Comparison of ENCODE assay signal across 22 mouse cellular contexts in genomic region chr13:114681887-114682286, GRCm38 (mm10).
A peak's percentile ranks its signal among the peaks of the same experiment; 100 is the strongest.
DNase-seq lines count a peak whose midpoint lies in the region; ATAC-seq and TF ChIP-seq lines count a peak whose summit lies in the region.
"Had no signal": no experiment of that assay in that cellular context is flagged by ENCODE, and none has a peak within 500 bp of the region (broad histone marks: within the 10 kb centered on the region; RNA-seq: fewer than 3 reads in every experiment).

No protein-coding gene starts in this region.

- peaks cover 11% of the 10 kb centered on the region for H3K4me1 ChIP-seq in heart, embryonic 13.5 days
- H3K4me1 ChIP-seq in MEL (ENCODE audit: control insufficient read depth in 1 of 2, insufficient read depth in 2 of 2, low read length in 2 of 2), result peaks cover 0 to 16% of the 10 kb centered on the region in 2 experiments; a peak in 3 of 4 replicates
- no peaks in the 10 kb centered on the region for H3K4me1 ChIP-seq in hindbrain, embryonic 13.5 days (replicated peaks)
- H3K4me1 ChIP-seq: embryonic facial prominence, embryonic 13.5 days; forebrain, embryonic 12.5 days; hindbrain, embryonic 12.5 days had no signal

- intact Hi-C loops in heart, postnatal 10 days (cut with DNase I), result no loop called here

- no peaks in the 10 kb centered on the region for H3K36me3 ChIP-seq in heart, embryonic 13.5 days
- peaks cover 0 to 7% of the 10 kb centered on the region in 2 experiments; a peak in 2 of 4 replicates for H3K36me3 ChIP-seq in MEL (ENCODE audit: control insufficient read depth in 1 of 2, insufficient read depth in 2 of 2, low read length in 2 of 2)
- no peaks in the 10 kb centered on the region for H3K36me3 ChIP-seq in hindbrain, embryonic 13.5 days
- H3K36me3 ChIP-seq: embryonic facial prominence, embryonic 13.5 days; forebrain, embryonic 12.5 days; G1E; hindbrain, embryonic 12.5 days had no signal

- H3K79me2 ChIP-seq in MEL (ENCODE audit: control insufficient read depth, insufficient read depth, low read length, poor library complexity), result no peaks in the 10 kb centered on the region

- 57% methylated on average over 4 of the region's 4 CpGs for WGBS in heart, embryonic 13.5 days
- 86% methylated on average over 4 of the region's 4 CpGs for WGBS in hindbrain, embryonic 13.5 days

- no peak for ATAC-seq in heart, embryonic 13.5 days (ENCODE audit: extremely low read depth, insufficient number of reproducible peaks, low FRiP score, low TSS enrichment)
- ATAC-seq in common myeloid progenitor, adult 5-6 weeks (replicated peaks; ENCODE audit: low read depth, poor library complexity, severe bottlenecking), result peak; percentile 72
- ATAC-seq in megakaryocyte-erythroid progenitor cell, adult 5-6 weeks (replicated peaks; ENCODE audit: low FRiP score, low TSS enrichment, poor library complexity, severe bottlenecking), result peak; percentile 13; the same call in 1 of the 2 replicates
- no peak for ATAC-seq in hindbrain, embryonic 13.5 days (ENCODE audit: low FRiP score)
- ATAC-seq: activated CD4-positive, CD25-positive, alpha-beta regulatory T cell, adult 4 months; CD4-positive, CD25-positive, alpha-beta regulatory T cell, adult 4 months; forebrain, embryonic 16.5 days; hindbrain, postnatal 0 days had no signal

- no peaks in the 10 kb centered on the region for H3K27me3 ChIP-seq in heart, embryonic 13.5 days (replicated peaks)
- H3K27me3 ChIP-seq in MEL (ENCODE audit: control insufficient read depth in 1 of 2, insufficient read depth in 2 of 2, low read length in 2 of 2), result no peaks in the 10 kb centered on the region
- H3K27me3 ChIP-seq in hindbrain, embryonic 13.5 days, result no peaks in the 10 kb centered on the region
- H3K27me3 ChIP-seq: embryonic facial prominence, embryonic 13.5 days; forebrain, embryonic 12.5 days; hindbrain, embryonic 12.5 days; Patski had no signal

- no peak overlapping the region for H3K9ac ChIP-seq in heart, embryonic 13.5 days
- no peak overlapping the region for H3K9ac ChIP-seq in MEL (ENCODE audit: control insufficient read depth, low read depth, low read length, poor library complexity, severe bottlenecking)
- H3K9ac ChIP-seq in hindbrain, embryonic 13.5 days, result no peak overlapping the region
- H3K9ac ChIP-seq: embryonic facial prominence, embryonic 13.5 days; forebrain, embryonic 12.5 days; hindbrain, embryonic 12.5 days had no signal

- H3K27ac ChIP-seq in heart, embryonic 13.5 days (replicated peaks), result 0 out of 2 replicates have a peak overlapping the region, but pooled peaks have one; percentile 5
- no peak overlapping the region for H3K27ac ChIP-seq in MEL (ENCODE audit: control insufficient read depth, low read depth, low read length)
- no peak overlapping the region for H3K27ac ChIP-seq in hindbrain, embryonic 13.5 days
- H3K27ac ChIP-seq: embryonic facial prominence, embryonic 13.5 days; forebrain, embryonic 12.5 days; hindbrain, embryonic 12.5 days; hindbrain, postnatal 0 days had no signal

- H3K4me2 ChIP-seq in heart, embryonic 13.5 days, result no peak overlapping the region
- H3K4me2 ChIP-seq in hindbrain, embryonic 13.5 days, result no peak overlapping the region
- H3K4me2 ChIP-seq: embryonic facial prominence, embryonic 13.5 days; forebrain, embryonic 12.5 days; hindbrain, embryonic 12.5 days had no signal

- no peak for TF ChIP-seq CTCF in MEL (IDR thresholded peaks at IDR 0.05 in 2 of 3, conservative IDR thresholded peaks at IDR 0.05 in 1 of 3; ENCODE audit: control insufficient read depth in 1 of 3, insufficient read depth in 1 of 3, low read depth in 2 of 3, low read length in 3 of 3, poor library complexity in 1 of 3, severe bottlenecking in 1 of 3)

- H3K9me3 ChIP-seq in heart, embryonic 13.5 days, result no peaks in the 10 kb centered on the region
- H3K9me3 ChIP-seq in MEL (replicated peaks; ENCODE audit: insufficient read depth, low read length), result no peaks in the 10 kb centered on the region
- H3K9me3 ChIP-seq in hindbrain, embryonic 13.5 days, result no peaks in the 10 kb centered on the region
- H3K9me3 ChIP-seq: embryonic facial prominence, embryonic 13.5 days; forebrain, embryonic 12.5 days; G1E; hindbrain, embryonic 12.5 days had no signal

- DNase-seq in heart, postnatal 10 days, result no peak
- DNase-seq in MEL (ENCODE audit: low read depth, low spot score), result peak; percentile 25
- no peak for DNase-seq in right cerebral cortex, postnatal 36 days (ENCODE audit: low spot score in 2 of 2)
- DNase-seq: B cell, adult 2 months; cerebellum, adult 11-12 months; cerebellum, adult 9-10 months; cerebellum, postnatal 25 days; gastrocnemius, postnatal 14 days; kidney, adult 11 months had no signal

- TF ChIP-seq EP300 in MEL (IDR thresholded peaks at IDR 0.05; ENCODE audit: low read depth in 1 of 2, low read length in 2 of 2), result peak in 1 of 2 experiments; percentile 29; a peak in 1 of 4 replicates

- no peak for TF ChIP-seq POLR2A in MEL (IDR thresholded peaks at IDR 0.05; ENCODE audit: control insufficient read depth in 1 of 2, insufficient read depth in 1 of 2, low read depth in 1 of 2, low read length in 2 of 2, poor library complexity in 1 of 2)

- H3K4me3 ChIP-seq in heart, embryonic 13.5 days, result no peak overlapping the region
- H3K4me3 ChIP-seq in MEL (ENCODE audit: control insufficient read depth in 1 of 2, insufficient read depth in 1 of 2, low read depth in 2 of 2, low read length in 2 of 2), result no peak overlapping the region
- H3K4me3 ChIP-seq in hindbrain, embryonic 13.5 days, result no peak overlapping the region
- H3K4me3 ChIP-seq: embryonic facial prominence, embryonic 13.5 days; forebrain, embryonic 12.5 days; hindbrain, embryonic 12.5 days had no signal

- no peak for TF ChIP-seq RAD21 in MEL (IDR thresholded peaks at IDR 0.05; ENCODE audit: low read depth, low read length)

TF ChIP-seq in MEL, 35 proteins besides CTCF, POLR2A, EP300 and RAD21:
- TF ChIP-seq MXI1 (IDR thresholded peaks at IDR 0.05; ENCODE audit: low read depth, low read length) (no peak), GATA1 (IDR thresholded peaks at IDR 0.05; ENCODE audit: low read depth, low read length) (0 out of 2 replicates have a peak, but pooled peaks have one; percentile 14), ZNF384 (IDR thresholded peaks at IDR 0.05; ENCODE audit: low read depth, low read length) (peak; percentile 68), E2F4 (IDR thresholded peaks at IDR 0.05; ENCODE audit: borderline replicate concordance, low read depth, low read length) (no peak)

Comparison
In these comparisons a context has a peak if more than half of its experiments do, and no peak if none do; other contexts are left out.
1. ATAC-seq: peak in common myeloid progenitor, adult 5-6 weeks (single experiment) and megakaryocyte-erythroid progenitor cell, adult 5-6 weeks (single experiment); none in heart, embryonic 13.5 days (single experiment) and hindbrain, embryonic 13.5 days (single experiment).